In genomic region chr1:131042263-131042662, GRCm38 (mm10) we compare ENCODE assay signal across 39 mouse cellular contexts. TPM values are rescaled to one million over a fixed set of nuclear protein-coding genes. Genes with fewer than 3 reads are reported as not detected.
"Had no signal": no experiment of that assay in that cellular context is flagged by ENCODE, and none has a peak within 500 bp of the region (broad histone marks: within the 10 kb centered on the region; RNA-seq: fewer than 3 reads in every experiment).

No protein-coding gene starts in this region.

- DNase-seq: forebrain, postnatal 0 days; gastrocnemius, postnatal 14 days; gastrocnemius, postnatal 36 days; heart, adult 18-20 months; kidney, adult 11 months; kidney, adult 2 months; kidney, adult 9 months; kidney, postnatal 14 days; kidney, postnatal 36 days; layer of hippocampus, adult 9-11 months; layer of hippocampus, postnatal 36 days; left cerebral cortex, postnatal 4 days had no signal

- H3K4me2 ChIP-seq: forebrain, embryonic 15.5 days; hindbrain, embryonic 13.5 days; hindbrain, embryonic 15.5 days; kidney, embryonic 15.5 days; limb, embryonic 13.5 days; limb, embryonic 15.5 days; liver, embryonic 12.5 days had no signal

- H3K27ac ChIP-seq: forebrain, embryonic 15.5 days; hindbrain, embryonic 13.5 days; hindbrain, embryonic 15.5 days; hindbrain, postnatal 0 days; kidney, embryonic 15.5 days; kidney, postnatal 0 days; limb, embryonic 13.5 days; limb, embryonic 15.5 days; liver, embryonic 12.5 days had no signal

- H3K4me1 ChIP-seq: forebrain, embryonic 15.5 days; hindbrain, embryonic 13.5 days; hindbrain, embryonic 15.5 days; kidney, embryonic 15.5 days; limb, embryonic 13.5 days; limb, embryonic 15.5 days; liver, embryonic 12.5 days had no signal

- H3K4me3 ChIP-seq: forebrain, embryonic 15.5 days; hindbrain, embryonic 13.5 days; hindbrain, embryonic 15.5 days; kidney, embryonic 15.5 days; limb, embryonic 13.5 days; limb, embryonic 15.5 days; liver, embryonic 12.5 days had no signal

- H3K9ac ChIP-seq: forebrain, embryonic 15.5 days; forebrain, postnatal 0 days; hindbrain, embryonic 13.5 days; hindbrain, embryonic 15.5 days; kidney, embryonic 15.5 days; limb, embryonic 13.5 days; limb, embryonic 15.5 days; liver, embryonic 12.5 days had no signal

- ATAC-seq: forebrain, embryonic 15.5 days; forebrain, postnatal 0 days; hindbrain, postnatal 0 days; intestine, embryonic 16.5 days; liver, embryonic 12.5 days had no signal

- H3K27me3 ChIP-seq: forebrain, embryonic 15.5 days; hindbrain, embryonic 13.5 days; hindbrain, embryonic 15.5 days; kidney, embryonic 15.5 days; limb, embryonic 13.5 days; limb, embryonic 15.5 days; liver, embryonic 12.5 days had no signal

- H3K36me3 ChIP-seq: forebrain, embryonic 15.5 days; hindbrain, embryonic 13.5 days; hindbrain, embryonic 15.5 days; kidney, embryonic 15.5 days; limb, embryonic 13.5 days; limb, embryonic 15.5 days; liver, embryonic 12.5 days had no signal

- H3K9me3 ChIP-seq: forebrain, embryonic 15.5 days; hindbrain, embryonic 15.5 days; kidney, embryonic 15.5 days; limb, embryonic 15.5 days; liver, embryonic 12.5 days had no signal

RNA-seq across cellular contexts. Expression of gene Il10, which starts 22.6 kb away (rescaled TPM):
- total RNA-seq: forebrain, postnatal 0 days; gastrocnemius, adult 18-20 months; gastrocnemius, adult 8-10 months; gastrocnemius, postnatal 14 days; gastrocnemius, postnatal 36 days; heart, adult 18-20 months; heart, postnatal 25 days; hindbrain, postnatal 0 days; layer of hippocampus, adult 18-20 months; layer of hippocampus, adult 8-10 months; layer of hippocampus, postnatal 14 days; layer of hippocampus, postnatal 36 days; left cerebral cortex, adult 18-20 months; left cerebral cortex, adult 8-10 months; left cerebral cortex, postnatal 10 days; left cerebral cortex, postnatal 25 days had no signal
- polyA plus RNA-seq: forebrain, embryonic 15.5 days; forebrain, postnatal 0 days; gonadal fat pad, adult 2 months; heart, embryonic 14.5 days; heart, postnatal 0 days; hindbrain, embryonic 11.5 days; hindbrain, embryonic 13.5 days; hindbrain, embryonic 15.5 days; hindbrain, postnatal 0 days; intestine, embryonic 14.5 days; intestine, embryonic 16.5 days; kidney, adult 2 months; kidney, embryonic 15.5 days; limb, embryonic 11.5 days; limb, embryonic 15.5 days; liver, adult 2 months; liver, embryonic 12.5 days had no signal
